Mouse (Mus musculus) liver, postnatal 0 days (tissue): ENCODE measurements at regions not wholly inside any gene's neighbourhood (a gene's known extent, or its start where the extent isn't known, plus 50 kb on each side); places are given as distances from the start of the nearest gene placed in this dataset.

Source experiments
- CTCF ChIP-seq: sonication (generic); IDR thresholded peaks from 2 replicates; pipeline ENCODE4 v1.5.1; 2016; ENCODE audit warnings: antibody characterized with exemption, low read depth
- EP300 ChIP-seq: IDR thresholded peaks from 2 replicates; pipeline ENCODE4 v1.6.1; 2016; ENCODE audit warnings: antibody characterized with exemption, low read depth, mild to moderate bottlenecking

GRCm38 (mm10) chr9:61055392-61055791 is 261.1 kb downstream of the Uaca start:
- TF ChIP-seq CTCF (no peak), EP300 (no peak)
